Mouse (Mus musculus) ES-E14 (cell line): ENCODE measurements around the gene Rgl3. TPM values are rescaled to one million over a fixed set of nuclear protein-coding genes. Genes with fewer than 3 reads are reported as not detected.

Experiments used
- DNase-seq: peaks from one replicate; pipeline ENCODE4 v3.0.0-alpha.2; 2013; ENCODE audit warnings: low read depth, low spot score
- H3K27ac ChIP-seq: 2 replicates; pipeline ENCODE4 v1.5.1; 2012; ENCODE audit warnings: low read depth, mild to moderate bottlenecking, low read length, moderate library complexity, mixed read lengths; ENCODE audit not compliant: poor library complexity, insufficient read depth, severe bottlenecking
- H3K36me3 ChIP-seq: 2 replicates; pipeline ENCODE4 v1.6.1; 2012; ENCODE audit warnings: mild to moderate bottlenecking, low read length, moderate library complexity, mixed read lengths; ENCODE audit not compliant: control insufficient read depth, poor library complexity, insufficient read depth, severe bottlenecking
- H3K4me1 ChIP-seq, 2 experiments: fragments of 150-350 bp in 1 of 2; sonication (generic) in 1 of 2; 2 replicates each; pipeline ENCODE4 v1.6.1; 2012; ENCODE audit warnings: low read length in 2 of 2, mild to moderate bottlenecking in 1 of 2, mixed read lengths in 1 of 2; ENCODE audit not compliant: control insufficient read depth in 2 of 2, insufficient read depth in 2 of 2, poor library complexity in 1 of 2
- H3K4me3 ChIP-seq, 2 experiments: fragments of 150-350 bp in 1 of 2; sonication (generic) in 1 of 2; 2 replicates each; pipeline ENCODE4 v1.5.1; 2012; ENCODE audit warnings: low read length in 2 of 2, low read depth in 1 of 2, mild to moderate bottlenecking in 1 of 2, mixed read lengths in 1 of 2; ENCODE audit not compliant: insufficient read depth in 1 of 2, poor library complexity in 1 of 2, severe bottlenecking in 1 of 2
- H3K9ac ChIP-seq: 2 replicates; pipeline ENCODE4 v1.6.1; 2012; ENCODE audit warnings: low read depth, mild to moderate bottlenecking, low read length, mixed read lengths; ENCODE audit not compliant: poor library complexity, insufficient read depth, severe bottlenecking
- H3K9me3 ChIP-seq: fragments of 150-350 bp; sonication (generic); 2 replicates; pipeline ENCODE4 v1.6.1; 2012; ENCODE audit warnings: low read depth, mild to moderate bottlenecking, low read length; ENCODE audit not compliant: control insufficient read depth, insufficient read depth
- CHD2 ChIP-seq: IDR thresholded peaks from 2 replicates; pipeline ENCODE4 v1.6.1; 2014; ENCODE audit warnings: mild to moderate bottlenecking, low read depth, low read length, inconsistent platforms
- HCFC1 ChIP-seq: IDR thresholded peaks from 2 replicates; pipeline ENCODE4 v1.6.1; 2012; ENCODE audit warnings: low read length, inconsistent platforms, borderline replicate concordance; ENCODE audit not compliant: insufficient read depth
- MAFK ChIP-seq: IDR thresholded peaks from 2 replicates; pipeline ENCODE4 v1.6.1; 2014; ENCODE audit warnings: mild to moderate bottlenecking, low read depth, low read length, inconsistent platforms; ENCODE audit not compliant: insufficient read depth
- ZC3H11A ChIP-seq: IDR thresholded peaks from 2 replicates; pipeline ENCODE4 v1.6.1; 2012; ENCODE audit warnings: low read depth, mild to moderate bottlenecking, inconsistent platforms, low read length, borderline replicate concordance
- ZNF384 ChIP-seq: IDR thresholded peaks from 2 replicates; pipeline ENCODE4 v1.6.1; 2012; ENCODE audit warnings: low read depth, low read length, inconsistent platforms
- in situ Hi-C, 2 experiments: fragments of 600-800 bp; cut with MboI; formaldehyde crosslinking; loops; one replicate each; pipeline ENCODE4 v1.15.1; 2025; ENCODE audit warnings: low sequenced_read_pairs in 2 of 2, inconsistent platforms in 1 of 2; ENCODE audit not compliant: unreplicated experiment in 2 of 2
- total RNA-seq: library from RNA; depleted of rRNA; stranded (reverse); fragments of 300-350 nt; gene quantifications from 2 replicates; pipeline ENCODE4 v1.2.3, GENCODE M21; 2012

Rgl3 gene
- total RNA-seq, 1 experiment: 0.27 TPM

DNA sequence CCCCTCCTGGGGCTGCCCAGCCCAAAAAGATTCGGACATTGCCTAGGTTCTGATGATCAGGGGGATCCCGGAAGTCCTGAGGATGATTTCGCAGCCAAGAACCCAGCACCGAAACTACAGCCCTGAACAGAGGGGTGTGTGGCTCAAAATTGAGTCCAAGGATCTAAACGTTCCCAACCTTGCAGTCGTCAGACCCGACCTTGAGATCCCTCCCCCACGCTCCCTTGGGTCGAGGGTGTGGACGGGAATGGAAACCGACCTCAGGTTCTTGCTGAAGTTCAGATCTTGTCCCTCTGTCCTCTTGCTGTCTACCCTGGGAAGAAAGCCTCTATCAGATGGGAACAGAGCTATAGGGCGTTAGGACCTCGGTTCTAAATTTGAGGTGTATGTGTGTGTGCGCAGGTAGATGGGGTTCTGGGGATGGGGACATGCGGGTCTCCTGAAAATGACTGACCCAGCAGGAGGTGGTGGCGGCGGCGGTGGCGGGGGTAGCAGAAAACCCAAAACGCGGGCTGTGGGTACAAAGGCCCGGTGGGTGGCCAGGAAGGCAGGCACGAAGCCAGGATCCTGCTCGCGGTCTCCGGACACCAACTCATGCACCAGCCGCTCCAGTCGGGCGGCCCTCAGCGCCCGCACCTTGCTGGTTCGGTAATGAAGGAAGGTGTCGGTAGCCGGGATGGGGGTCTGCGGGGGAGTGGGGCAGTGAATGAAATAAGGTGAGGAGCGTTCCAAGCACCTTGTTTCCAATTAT lies 1.5 kb downstream of the Rgl3 start:
- H3K9me3 ChIP-seq: no peaks in the 10 kb centered on the region
- TF ChIP-seq CHD2 (no peak), ZNF384 (no peak), HCFC1 (no peak), MAFK (no peak), ZC3H11A (no peak)
- no peak overlapping the region for H3K27ac ChIP-seq
- DNase-seq: no peak
- H3K9ac ChIP-seq: no peak overlapping the region
- H3K4me3 ChIP-seq: peak overlapping the region; percentile 0 to 68; a peak in 2 of 4 replicates
- peaks cover 0 to 24% of the 10 kb centered on the region in 2 experiments; a peak in 2 of 4 replicates for H3K4me1 ChIP-seq
- in situ Hi-C loops: no loop called here
- H3K36me3 ChIP-seq: no peaks in the 10 kb centered on the region

DNA sequence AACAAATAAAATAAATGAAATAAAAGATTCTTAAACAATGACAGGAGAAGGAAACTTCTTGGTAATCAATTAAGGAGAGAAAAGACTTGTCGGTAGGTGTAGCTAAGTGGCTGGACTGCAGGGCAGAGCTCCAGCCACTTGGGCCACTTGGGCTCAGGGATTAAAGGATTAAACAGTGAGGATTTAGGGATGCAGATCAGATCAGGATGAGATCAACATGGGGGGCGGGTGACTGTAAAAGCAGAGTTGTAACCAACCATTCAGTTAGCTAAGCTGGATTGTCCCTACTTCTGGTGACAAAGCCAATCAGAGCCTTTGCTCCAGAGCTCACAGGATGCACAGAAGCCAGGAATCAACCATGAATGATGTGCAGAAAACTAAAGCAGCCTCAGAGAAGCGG lies 5.3 kb downstream of the Rgl3 start:
- no peak for TF ChIP-seq ZC3H11A
- no peak for TF ChIP-seq MAFK
- no peak for TF ChIP-seq CHD2
- TF ChIP-seq HCFC1: no peak
- no peak for TF ChIP-seq ZNF384
- Histone ChIP-seq H3K36me3 (no peaks in the 10 kb centered on the region), H3K9me3 (no peaks in the 10 kb centered on the region), H3K4me1 (peaks cover 0 to 12% of the 10 kb centered on the region in 2 experiments; a peak in 2 of 4 replicates), H3K4me3 (no peak overlapping the region), H3K9ac (no peak overlapping the region), H3K27ac (no peak overlapping the region)
- DNase-seq: no peak
- in situ Hi-C loops: no loop called here

DNA sequence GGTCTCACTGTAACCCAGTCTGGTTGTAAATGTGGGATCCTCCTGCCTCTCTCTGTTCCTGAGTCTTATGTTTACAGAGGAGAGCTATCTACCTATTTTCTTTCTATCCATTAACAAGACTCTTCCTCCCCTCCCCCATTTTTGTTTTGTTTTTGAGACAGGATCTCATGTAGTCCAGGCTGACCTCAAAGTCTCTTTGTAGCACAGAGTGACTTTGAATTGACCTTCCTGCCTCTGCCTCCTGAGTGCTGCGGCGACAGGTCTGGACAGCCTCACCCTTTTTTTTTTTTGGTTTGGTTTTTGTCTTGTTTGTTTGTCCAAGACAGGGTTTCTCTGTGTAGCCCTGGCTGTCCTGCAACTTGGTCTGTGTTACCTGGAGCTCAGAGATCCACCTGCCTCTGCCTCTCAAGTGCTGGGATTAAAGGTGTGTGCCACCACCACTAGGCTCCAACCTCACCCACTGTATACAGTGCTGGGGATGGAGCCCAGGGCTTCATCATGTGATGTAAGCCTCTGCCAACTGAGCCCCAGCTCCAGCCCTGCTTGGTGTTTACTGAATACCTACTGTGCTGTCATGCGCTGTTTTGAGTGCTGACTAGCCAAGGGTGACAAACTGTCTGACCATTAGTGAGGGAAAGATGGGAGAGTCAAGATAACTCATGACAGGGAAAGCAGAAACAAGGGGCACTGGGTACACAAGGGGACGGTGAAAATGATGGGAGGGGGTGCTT lies 10.7 kb downstream of the Rgl3 start:
- H3K27ac ChIP-seq: no peak overlapping the region
- no peaks in the 10 kb centered on the region for H3K36me3 ChIP-seq
- in situ Hi-C loops: loop anchor here in 1 of 2 experiments (5.0 to 10.0 kb wide), 2 partner anchors 69 to 166 kb away; no protein-coding TSS in a partner anchor
- DNase-seq: no peak
- no peak for TF ChIP-seq ZC3H11A
- 0 out of 2 replicates have a peak, but pooled peaks have one; percentile 28 for TF ChIP-seq ZNF384
- no peak overlapping the region for H3K4me3 ChIP-seq
- H3K4me1 ChIP-seq: peaks cover 0 to 12% of the 10 kb centered on the region in 2 experiments; a peak in 2 of 4 replicates
- H3K9me3 ChIP-seq: no peaks in the 10 kb centered on the region
- H3K9ac ChIP-seq: no peak overlapping the region

DNA sequence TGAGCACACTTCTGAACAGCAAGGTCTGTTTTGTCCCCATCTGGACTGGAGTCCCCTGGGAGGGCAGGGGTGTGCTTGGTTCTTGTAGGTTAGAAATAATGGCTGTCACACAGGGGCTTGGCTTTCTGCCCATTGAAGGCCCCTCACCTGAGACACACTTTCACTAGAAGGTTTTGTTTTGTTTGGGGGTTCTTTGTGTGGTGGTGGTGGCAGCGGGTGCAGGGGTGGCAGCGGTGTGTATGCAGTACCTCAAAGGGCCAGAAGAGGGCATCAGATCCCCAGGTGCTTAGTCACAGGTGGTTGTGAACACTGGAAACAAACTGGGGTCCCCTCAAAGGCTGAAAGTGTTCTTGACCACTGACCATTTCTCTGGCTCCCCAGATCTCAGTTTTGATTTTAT lies 11.3 kb downstream of the Rgl3 start:
- Histone ChIP-seq H3K27ac (no peak overlapping the region), H3K4me1 (peaks cover 0 to 12% of the 10 kb centered on the region in 2 experiments; a peak in 2 of 4 replicates), H3K4me3 (no peak overlapping the region), H3K9ac (no peak overlapping the region), H3K9me3 (no peaks in the 10 kb centered on the region), H3K36me3 (no peaks in the 10 kb centered on the region)
- no peak for DNase-seq
- TF ChIP-seq HCFC1 (no peak), MAFK (no peak), ZC3H11A (peak; percentile 67; the same call in 1 of the 2 replicates), CHD2 (no peak)
- in situ Hi-C loops: loop anchor here in 1 of 2 experiments (5.0 to 10.0 kb wide), 2 partner anchors 69 to 167 kb away; no protein-coding TSS in a partner anchor
